Mouse (Mus musculus): ENCODE data around the gene Orc5.
A peak's percentile ranks its signal among the peaks of the same experiment; 100 is the strongest.
"Not testable (repeated sequence)": the region's sequence is repeated elsewhere in the genome, so short reads cannot be mapped to it uniquely, and the experiment has no call there.

The Orc5 gene

DNA sequence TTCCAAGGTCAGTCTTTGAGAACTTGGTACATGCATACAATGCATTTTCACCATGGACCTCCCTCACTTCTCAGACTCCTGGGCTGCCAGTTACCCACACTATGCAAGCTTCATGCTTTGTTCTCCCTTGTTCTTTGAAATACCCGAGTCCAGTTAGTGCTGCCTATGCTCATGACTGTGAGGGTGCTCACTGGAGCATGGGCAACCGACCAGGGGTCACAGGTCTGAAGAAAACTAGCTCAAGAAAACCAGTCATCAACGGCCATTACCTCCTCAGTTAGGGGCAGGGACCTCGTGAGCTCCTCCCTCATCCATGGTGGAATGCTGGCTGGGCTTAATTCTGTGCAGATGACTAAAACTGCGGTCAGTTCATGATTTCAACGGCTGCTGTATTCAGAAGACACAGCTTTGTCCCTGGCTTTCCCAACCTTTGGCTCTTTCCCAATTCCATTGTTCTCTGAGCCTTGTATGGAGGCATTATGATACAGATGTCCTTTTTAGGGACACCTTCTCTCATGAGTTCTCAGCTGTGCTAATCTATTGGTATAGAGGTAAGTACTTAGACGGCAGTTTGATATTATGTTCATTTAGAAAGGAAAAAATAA, 11.1 kb downstream of the Orc5 start:
- no peak for DNase-seq (ENCODE audit: extremely low read depth, low read depth)

DNA sequence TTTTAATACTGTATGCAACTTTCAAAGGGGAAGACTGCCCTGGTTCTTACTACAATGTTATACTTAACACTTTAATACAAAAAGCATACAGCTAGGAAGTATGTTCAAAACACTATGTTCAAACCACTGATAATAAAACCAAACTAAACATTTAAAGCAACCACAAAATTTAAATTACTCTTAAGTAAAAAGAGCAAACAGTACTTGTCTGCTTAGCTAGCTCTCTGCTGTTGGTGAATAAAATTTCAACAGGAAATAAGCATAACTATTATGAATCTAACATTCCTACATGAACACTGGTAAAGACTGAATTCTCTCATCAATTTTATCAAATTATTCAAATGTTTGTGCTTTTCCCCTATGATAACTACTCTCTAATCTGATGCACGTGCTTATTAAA, 13.5 kb downstream of the Orc5 start:
- DNase-seq (ENCODE audit: extremely low read depth, low read depth): no peak

DNA sequence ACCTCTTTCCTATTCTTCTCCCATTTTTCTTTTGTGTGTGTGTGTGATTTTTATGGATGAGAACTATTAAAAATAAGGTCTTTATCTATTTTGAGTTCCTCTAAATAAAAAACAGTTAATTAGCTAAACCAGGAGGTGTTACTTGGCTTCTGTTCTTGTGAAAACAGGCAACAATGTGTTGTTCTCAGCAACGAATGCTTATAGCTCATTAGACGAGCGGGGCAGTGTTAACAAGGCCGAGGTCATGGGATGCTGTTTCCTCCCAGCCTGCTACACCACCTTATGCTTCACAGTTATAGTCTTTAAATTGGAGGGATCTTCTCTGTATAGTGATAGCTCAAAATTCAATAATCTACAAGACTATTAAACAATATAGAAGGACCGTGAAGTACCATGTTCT, 17.7 kb downstream of the Orc5 start:
- DNase-seq (ENCODE audit: extremely low read depth, low read depth): no peak

- DNase-seq (ENCODE audit: extremely low read depth, low read depth): no peak
Observed at GRCm38 (mm10) chr5:22522612-22523011, 27.6 kb downstream of the Orc5 start.

- DNase-seq (ENCODE audit: extremely low read depth, low read depth): no peak
Observed at GRCm38 (mm10) chr5:22519708-22520107, 30.5 kb downstream of the Orc5 start.

DNA sequence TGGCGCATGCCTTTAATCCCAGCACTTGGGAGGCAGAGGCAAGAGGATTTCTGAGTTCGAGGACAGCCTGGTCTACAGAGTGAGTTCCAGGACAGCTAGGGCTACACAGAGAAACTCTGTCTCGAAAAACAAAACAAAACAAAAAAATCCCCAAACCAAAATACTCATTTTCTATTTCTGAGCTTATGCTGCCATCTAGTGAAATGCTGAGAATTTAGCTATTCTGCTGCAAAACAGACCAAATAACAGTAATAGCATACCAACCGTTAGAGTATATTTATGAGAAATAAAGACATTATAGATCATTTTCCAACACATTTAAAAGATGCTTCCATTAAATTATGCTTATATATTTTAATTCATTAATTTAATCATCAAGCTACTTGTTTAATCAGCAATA, 34.5 kb downstream of the Orc5 start:
- DNase-seq (ENCODE audit: extremely low read depth, low read depth): not testable (repeated sequence)

GRCm38 (mm10) chr5:22514231-22514630, 36.0 kb downstream of the Orc5 start:
- DNase-seq (ENCODE audit: extremely low read depth, low read depth): not testable (repeated sequence)

GRCm38 (mm10) chr5:22512579-22512978, 37.6 kb downstream of the Orc5 start:
- not testable (repeated sequence) for DNase-seq (ENCODE audit: extremely low read depth, low read depth)

DNA sequence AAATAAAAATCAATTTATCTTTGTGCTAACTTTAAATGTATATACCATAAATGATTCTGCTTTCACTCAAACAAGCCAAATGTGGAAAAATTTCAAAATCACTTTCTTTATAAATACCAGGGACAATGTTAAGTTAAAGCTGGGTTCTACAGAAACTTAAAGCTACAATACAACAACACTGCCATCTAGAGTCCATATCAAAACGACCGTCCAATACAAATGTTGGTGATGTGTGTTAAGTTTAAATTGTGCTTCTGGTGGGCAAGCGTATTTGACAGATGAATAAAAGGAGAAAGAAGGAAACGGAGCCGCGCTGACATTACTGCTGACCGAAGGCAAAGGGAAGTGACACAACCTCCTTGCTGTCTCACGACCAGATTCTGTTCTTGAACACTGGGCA, 38.4 kb downstream of the Orc5 start:
- DNase-seq (ENCODE audit: extremely low read depth, low read depth): peak; percentile 15

DNA sequence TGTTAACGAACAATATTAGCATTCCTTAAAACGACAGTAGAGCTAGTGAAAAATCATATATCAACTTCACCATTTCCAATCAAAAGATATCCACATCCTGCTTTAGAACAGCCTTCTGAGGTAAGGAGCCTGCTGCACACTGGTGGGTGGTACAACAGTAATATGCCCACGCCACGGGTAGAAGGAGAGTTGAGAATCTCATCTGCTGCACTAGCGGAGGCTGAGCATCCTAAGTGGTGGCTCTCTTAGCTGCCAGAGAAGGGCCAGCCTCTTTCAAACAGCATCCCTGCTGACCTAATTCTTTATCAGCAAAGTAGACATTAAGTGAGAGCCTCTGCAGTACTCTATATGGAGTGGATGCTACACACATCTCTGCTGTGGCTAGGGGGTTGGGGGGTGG, 41.7 kb downstream of the Orc5 start:
- no peak for DNase-seq (ENCODE audit: extremely low read depth, low read depth)

GRCm38 (mm10) chr5:22499437-22499836, 50.8 kb downstream of the Orc5 start:
- no peak for DNase-seq (ENCODE audit: extremely low read depth, low read depth)

DNA sequence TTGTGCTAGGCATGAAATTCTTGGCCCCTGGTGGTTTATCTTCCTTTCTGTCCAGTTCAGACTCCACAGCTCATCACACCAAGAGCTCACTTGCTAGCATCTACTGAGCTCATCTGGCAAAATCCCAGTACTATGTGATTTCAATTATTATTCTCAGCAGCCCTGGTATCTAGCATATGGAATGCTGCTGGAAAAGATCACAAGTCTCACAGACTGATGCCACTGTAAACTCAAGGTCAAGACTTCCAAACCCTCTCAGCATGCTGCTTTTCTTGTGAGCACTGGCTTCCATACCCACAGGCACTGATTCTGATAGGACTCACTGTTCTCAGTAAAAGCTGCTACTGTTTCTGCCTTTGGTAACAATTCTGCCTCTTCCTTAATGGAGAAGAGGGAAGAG, 59.1 kb downstream of the Orc5 start:
- DNase-seq (ENCODE audit: extremely low read depth, low read depth): no peak

DNA sequence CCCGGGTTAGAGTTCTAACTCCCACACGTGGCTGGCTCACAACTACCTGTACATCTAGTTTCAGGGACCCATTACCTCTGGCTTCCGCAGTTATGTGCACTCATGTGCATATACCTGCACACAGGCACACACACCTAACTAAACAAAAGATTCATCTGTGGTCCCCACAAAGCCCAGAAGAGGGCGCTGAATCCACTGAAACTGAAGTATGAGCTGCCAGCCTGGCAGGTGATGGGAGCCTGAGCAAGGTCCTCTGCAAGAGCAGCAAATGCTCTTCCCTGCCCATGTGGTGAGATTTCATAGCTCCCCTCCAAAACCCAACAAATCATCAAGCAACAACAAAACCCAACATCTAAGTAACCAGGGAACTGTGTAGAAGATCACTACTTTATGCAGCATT, 61.1 kb downstream of the Orc5 start:
- no peak for DNase-seq (ENCODE audit: extremely low read depth, low read depth)

- no peak for DNase-seq (ENCODE audit: extremely low read depth, low read depth)
Observed at GRCm38 (mm10) chr5:22486601-22487206, 63.5 kb downstream of the Orc5 start.

DNA sequence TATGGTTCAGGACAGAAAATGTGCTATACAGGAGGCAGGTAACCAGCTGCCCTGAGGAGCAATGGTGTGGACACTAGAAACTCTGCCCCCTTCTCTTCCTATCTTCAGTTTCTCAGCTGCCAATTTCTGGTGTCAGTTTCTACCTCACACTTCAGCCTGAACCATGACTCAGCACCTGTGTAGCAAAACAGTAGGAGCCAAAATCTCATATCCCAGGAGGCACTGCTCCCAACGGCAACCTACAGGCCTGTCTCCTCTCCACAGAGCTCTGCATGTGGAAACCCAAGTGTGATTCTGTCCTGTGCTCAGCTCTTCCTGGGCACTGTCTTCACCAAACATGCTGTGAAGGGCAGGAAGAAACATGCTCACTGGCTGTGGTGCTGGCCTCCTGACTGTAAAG, 64.5 kb downstream of the Orc5 start:
- peak; percentile 10 for DNase-seq (ENCODE audit: extremely low read depth, low read depth)

GRCm38 (mm10) chr5:22482567-22482966, 67.7 kb downstream of the Orc5 start:
- DNase-seq (ENCODE audit: extremely low read depth, low read depth): no peak

DNA sequence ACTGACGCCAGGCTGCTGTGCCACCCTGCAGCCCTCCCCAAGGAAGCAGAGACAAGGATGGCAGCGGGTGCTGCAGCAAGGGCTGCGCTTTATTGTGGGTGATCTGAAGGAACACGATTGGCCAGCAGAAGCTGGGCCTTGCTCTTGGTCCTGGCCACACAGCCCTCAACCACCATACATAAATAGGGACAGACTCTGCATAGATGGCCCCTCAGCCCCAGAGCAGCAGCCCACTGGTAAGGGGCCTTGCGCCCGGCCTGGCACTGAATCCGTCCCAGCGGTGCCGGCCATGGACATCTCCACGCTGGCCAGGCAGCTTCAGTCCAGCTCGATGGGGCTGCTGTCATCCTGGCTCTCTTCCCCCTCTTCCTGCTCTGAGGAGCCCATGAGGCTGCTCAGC, 77.8 kb downstream of the Orc5 start:
- DNase-seq (ENCODE audit: extremely low read depth, low read depth): not testable (repeated sequence)

GRCm38 (mm10) chr5:22471243-22471642, 79.0 kb downstream of the Orc5 start:
- DNase-seq (ENCODE audit: extremely low read depth, low read depth): no peak

- no peak for DNase-seq (ENCODE audit: extremely low read depth, low read depth)
Observed at GRCm38 (mm10) chr5:22452871-22453661, 97.2 kb downstream of the Orc5 start.

- no peak for DNase-seq (ENCODE audit: extremely low read depth, low read depth)
Observed at GRCm38 (mm10) chr5:22452452-22452851, 97.8 kb downstream of the Orc5 start.

DNA sequence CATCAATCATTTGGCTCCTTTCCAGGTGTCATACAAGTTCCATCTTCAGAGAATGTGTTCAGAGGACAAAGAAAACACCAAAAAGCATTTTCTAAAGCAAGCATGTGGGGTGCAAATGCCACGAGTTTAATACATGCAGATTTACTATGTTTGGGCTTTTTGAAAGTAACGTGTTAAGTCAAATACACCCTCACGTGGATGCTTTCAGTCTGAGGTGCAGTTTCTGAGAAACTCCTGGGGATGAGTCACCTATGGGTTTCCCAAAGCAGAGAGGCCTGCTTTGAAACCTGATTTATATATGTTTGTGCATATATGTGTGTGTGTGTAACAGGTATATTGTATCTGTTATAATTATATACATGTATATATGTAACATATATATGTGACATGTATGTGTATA, 98.5 kb downstream of the Orc5 start:
- DNase-seq (ENCODE audit: extremely low read depth, low read depth): no peak

DNA sequence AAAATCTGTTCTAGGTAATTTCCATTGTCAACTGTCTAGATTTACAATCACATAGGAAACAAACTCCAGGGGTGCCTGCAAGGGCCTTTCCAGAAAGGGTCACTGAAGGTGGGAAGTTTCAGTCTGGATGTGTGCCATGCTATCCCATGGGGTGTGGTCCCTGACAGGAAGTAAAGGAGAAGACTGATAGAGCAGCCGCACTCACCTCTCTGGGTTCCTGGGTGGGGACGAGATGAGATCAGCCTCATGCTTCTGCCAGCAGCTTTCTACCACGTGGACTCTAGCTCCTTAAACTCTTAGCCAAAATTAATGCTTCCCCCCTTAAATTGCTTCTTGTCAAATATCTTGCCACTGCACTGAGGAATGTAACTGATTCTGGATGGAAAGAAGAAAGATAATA, 100.7 kb downstream of the Orc5 start:
- peak; percentile 35 for DNase-seq (ENCODE audit: extremely low read depth, low read depth)
